Mouse (Mus musculus) spleen, adult 2 months (tissue): ENCODE data around the gene Gm8720. TPM values are rescaled to one million over a fixed set of nuclear protein-coding genes. Genes with fewer than 3 reads are reported as not detected.
"Not testable (repeated sequence)": the region's sequence is repeated elsewhere in the genome, so short reads cannot be mapped to it uniquely, and the experiment has no call there.

Source experiments
- DNase-seq, 2 experiments: peaks; one replicate each; pipeline versions ENCODE4 v3.0.0 to v3.0.0-alpha.2; 2012 to 2021; ENCODE audit warnings: low spot score in 2 of 2, low read depth in 1 of 2
- H3K27ac ChIP-seq: fragments of 200-500 bp; 2 replicates; pipeline ENCODE4 v1.5.1; 2012; ENCODE audit warnings: low read length, inconsistent platforms; ENCODE audit not compliant: insufficient read depth
- H3K27me3 ChIP-seq: fragments of 200-500 bp; 2 replicates; pipeline ENCODE4 v1.6.1; 2012; ENCODE audit warnings: mild to moderate bottlenecking, moderate library complexity, low read length, inconsistent platforms; ENCODE audit not compliant: control insufficient read depth, insufficient read depth
- H3K36me3 ChIP-seq: fragments of 200-500 bp; 2 replicates; pipeline ENCODE4 v1.6.1; 2012; ENCODE audit warnings: mild to moderate bottlenecking, low read length, inconsistent platforms; ENCODE audit not compliant: control insufficient read depth, insufficient read depth
- H3K4me1 ChIP-seq: fragments of 200-500 bp; 2 replicates; pipeline ENCODE4 v1.6.1; 2011; ENCODE audit warnings: inconsistent platforms; ENCODE audit not compliant: control insufficient read depth, insufficient read depth, insufficient read length
- H3K4me3 ChIP-seq: fragments of 200-500 bp; 2 replicates; pipeline ENCODE4 v1.5.1; 2011; ENCODE audit warnings: mild to moderate bottlenecking, inconsistent platforms; ENCODE audit not compliant: insufficient read depth, insufficient read length; ENCODE audit errors: extremely low read depth
- WGBS: fragments of 180-500 bp; shearing (Covaris S2); methylation state at CpG from one replicate; pipeline ENCODE4 v1.1.7; 2018; 5-methylcytosine and 5-hydroxymethylcytosine counted together
- polyA plus RNA-seq: library from polyadenylated mRNA; depleted of rRNA; stranded (reverse); fragments of >200 nt; gene quantifications from 2 replicates; pipeline ENCODE4 v1.2.3, GENCODE M21; 2012; rRNA removed

Gm8720 gene
- polyA plus RNA-seq: not detected in 2 replicates

DNA sequence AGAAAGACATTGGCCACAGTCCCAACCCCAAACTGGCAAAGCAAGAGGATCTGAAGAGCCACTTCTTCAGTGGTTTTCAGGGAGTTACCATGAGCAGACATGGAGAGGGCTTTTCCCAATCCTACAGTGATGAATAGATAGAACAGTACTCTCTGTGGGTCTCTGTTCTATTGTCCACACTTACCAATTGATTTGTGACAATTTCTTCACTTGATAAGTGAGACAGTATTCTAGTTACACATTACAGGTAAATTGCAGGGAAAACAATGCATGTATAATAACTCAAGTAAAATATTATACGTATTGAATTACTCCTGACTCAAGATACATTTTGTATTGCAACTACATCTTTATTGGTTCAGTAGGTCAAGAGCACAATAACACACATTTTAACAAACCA lies at the start of gene Gm8720:
Gene Gm8720, minus strand, starts transcription at position 101 of the 400 bp plus-strand sequence.
- WGBS: no CpG with 5 or more reads among the region's 1 CpGs
- not testable (repeated sequence) for H3K27ac ChIP-seq, H3K4me1 ChIP-seq, H3K27me3 ChIP-seq, H3K4me3 ChIP-seq, H3K36me3 ChIP-seq, DNase-seq

DNA sequence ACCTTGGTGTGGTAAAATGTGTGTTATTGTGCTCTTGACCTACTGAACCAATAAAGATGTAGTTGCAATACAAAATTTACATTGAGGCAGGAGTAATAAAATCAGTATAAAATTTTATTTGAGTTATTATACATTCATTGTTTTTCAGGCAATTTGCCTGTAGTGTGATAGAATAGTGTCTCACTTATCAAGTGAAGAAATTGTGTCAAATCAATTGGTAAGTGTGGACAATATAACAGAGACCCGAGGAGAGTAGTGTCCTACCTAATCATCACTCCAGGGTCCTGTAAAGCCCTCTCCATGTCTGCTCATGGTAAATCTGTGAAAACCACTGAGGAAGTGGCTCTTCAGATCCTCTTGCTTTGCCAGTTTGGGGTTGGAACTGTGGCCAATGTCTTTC lies 12.0 kb downstream of the Gm8720 start, which contains the start of gene Vmn1r163:
Gene Vmn1r163, plus strand, starts transcription at position 301 of the 400 bp plus-strand sequence.
- no CpG with 5 or more reads among the region's 1 CpGs for WGBS
- not testable (repeated sequence) for DNase-seq, H3K27me3 ChIP-seq, H3K4me3 ChIP-seq, H3K36me3 ChIP-seq, H3K27ac ChIP-seq, H3K4me1 ChIP-seq

DNA sequence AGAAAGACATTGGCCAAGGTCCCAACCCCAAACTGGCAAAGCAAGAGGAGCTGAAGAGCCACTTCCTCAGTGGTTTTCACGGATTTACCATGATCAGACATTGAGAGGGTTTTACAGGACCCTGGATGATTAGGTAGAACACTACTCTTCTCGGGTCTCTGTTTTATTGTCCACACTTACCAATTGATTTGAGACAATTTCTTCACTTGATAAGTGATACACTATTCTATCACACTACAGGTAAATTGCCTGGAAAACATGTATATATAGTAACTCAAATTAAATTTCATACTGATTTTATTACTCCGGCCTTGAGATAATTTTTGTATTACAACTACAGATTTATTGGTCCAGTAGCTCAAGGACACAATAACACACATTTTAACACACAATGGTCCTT lies 47.4 kb downstream of the Gm8720 start, which contains the start of gene Gm4216:
Gene Gm4216, minus strand, starts transcription at position 101 of the 400 bp plus-strand sequence.
- whole genome bisulfite sequencing: no CpG with 5 or more reads among the region's 3 CpGs
- H3K27me3 ChIP-seq: not testable (repeated sequence)

More for the DNA sequence above, 47.4 kb downstream of the Gm8720 start, which contains the start of gene Gm4216:
- not testable (repeated sequence) for H3K27ac ChIP-seq, H3K4me1 ChIP-seq, H3K36me3 ChIP-seq, DNase-seq, H3K4me3 ChIP-seq

Other genes starting within 250 kb of the Gm8720 start
- not detected in 2 replicates for gene Vmn1r159, start 223.9 kb downstream of the Gm8720 start, polyA plus RNA-seq
- not detected in 2 replicates for gene Vmn1r160, start 196.2 kb downstream of the Gm8720 start, polyA plus RNA-seq
- gene Gm4214, start 82.8 kb downstream of the Gm8720 start, polyA plus RNA-seq: not detected in 2 replicates
- not detected in 2 replicates for gene Gm4216, start 47.5 kb downstream of the Gm8720 start, polyA plus RNA-seq
- gene Vmn1r163, start 11.9 kb downstream of the Gm8720 start, polyA plus RNA-seq: not detected in 2 replicates
- not detected in 2 replicates for gene Gm10662, start 77.0 kb upstream of the Gm8720 start, polyA plus RNA-seq
- not detected in 2 replicates for gene Vmn1r165, start 149.9 kb upstream of the Gm8720 start, polyA plus RNA-seq
- not detected in 2 replicates for gene Vmn1r166, start 184.2 kb upstream of the Gm8720 start, polyA plus RNA-seq
- gene Gm6902, start 211.4 kb upstream of the Gm8720 start, polyA plus RNA-seq: not detected in 2 replicates
- gene Nlrp4e, start 233.7 kb upstream of the Gm8720 start, polyA plus RNA-seq: not detected in 2 replicates